Mouse (Mus musculus) thymus, adult 2 months (tissue): Measurements from ENCODE around the gene Dbil5.

Source experiments
- CTCF ChIP-seq: fragments of 200-500 bp; IDR thresholded peaks from 2 replicates; pipeline ENCODE4 v1.5.1; 2012; ENCODE audit warnings: mild to moderate bottlenecking, control low read depth, low read length, moderate library complexity, borderline replicate concordance; ENCODE audit not compliant: control insufficient read depth, poor library complexity, insufficient read depth; ENCODE audit errors: extremely low read depth
- POLR2A ChIP-seq: fragments of 200-500 bp; IDR thresholded peaks from 2 replicates; pipeline ENCODE4 v1.6.1; 2012; ENCODE audit warnings: mild to moderate bottlenecking, low read length, control low read depth, moderate library complexity; ENCODE audit not compliant: control insufficient read depth, poor library complexity, insufficient read depth; ENCODE audit errors: extremely low read depth

GRCm38 (mm10) chr11:76260208-76261050, 43.0 kb downstream of the Dbil5 start:
- TF ChIP-seq CTCF (no peak), POLR2A (no peak)
